Mouse (Mus musculus) CH12.LX (cell line): ENCODE measurements at regions not wholly inside any gene's neighbourhood (a gene's known extent, or its start where the extent isn't known, plus 50 kb on each side); places are given as distances from the start of the nearest gene placed in this dataset.

Source experiments
- CHD1 ChIP-seq: IDR thresholded peaks from 2 replicates; pipeline ENCODE4 v1.6.1; 2012; ENCODE audit warnings: low read depth, low read length, improper control_type of control experiment, inconsistent platforms
- CTCF ChIP-seq, 2 experiments: IDR thresholded peaks in 1 of 2; conservative IDR thresholded peaks in 1 of 2; 2 replicates each; pipeline ENCODE4 v1.5.1; 2011 to 2012; ENCODE audit warnings: low read depth in 2 of 2, low read length in 2 of 2, improper control_type of control experiment in 1 of 2, inconsistent platforms in 1 of 2, mild to moderate bottlenecking in 1 of 2, moderate library complexity in 1 of 2
- HCFC1 ChIP-seq: IDR thresholded peaks from 2 replicates; pipeline ENCODE4 v1.6.1; 2012; ENCODE audit warnings: low read depth, mild to moderate bottlenecking, inconsistent platforms, low read length, improper control_type of control experiment
- MAFK ChIP-seq: IDR thresholded peaks from 2 replicates; pipeline ENCODE4 v1.6.1; 2011; ENCODE audit warnings: low read length, improper control_type of control experiment; ENCODE audit not compliant: insufficient replicate concordance
- NRF1 ChIP-seq: IDR thresholded peaks from 2 replicates; pipeline ENCODE4 v1.6.1; 2014; ENCODE audit warnings: low read depth, mild to moderate bottlenecking, inconsistent platforms, low read length, improper control_type of control experiment, moderate library complexity
- PAX5 ChIP-seq: IDR thresholded peaks from 2 replicates; pipeline ENCODE4 v1.6.1; 2012; ENCODE audit warnings: low read length, inconsistent platforms, mixed read lengths
- POLR2A ChIP-seq: IDR thresholded peaks from 2 replicates; pipeline ENCODE4 v1.6.1; 2011; ENCODE audit warnings: low read depth, mild to moderate bottlenecking, improper control_type of control experiment, low read length
- RAD21 ChIP-seq: IDR thresholded peaks from 2 replicates; pipeline ENCODE4 v1.6.1; 2011; ENCODE audit warnings: low read depth, mild to moderate bottlenecking, low read length, improper control_type of control experiment, moderate library complexity
- TBP ChIP-seq: conservative IDR thresholded peaks from 2 replicates; pipeline ENCODE4 v1.6.1; 2011; ENCODE audit warnings: low read depth, low read length, improper control_type of control experiment
- ZC3H11A ChIP-seq: IDR thresholded peaks from 2 replicates; pipeline ENCODE4 v1.6.1; 2012; ENCODE audit warnings: low read depth, mild to moderate bottlenecking, inconsistent platforms, low read length, improper control_type of control experiment

DNA sequence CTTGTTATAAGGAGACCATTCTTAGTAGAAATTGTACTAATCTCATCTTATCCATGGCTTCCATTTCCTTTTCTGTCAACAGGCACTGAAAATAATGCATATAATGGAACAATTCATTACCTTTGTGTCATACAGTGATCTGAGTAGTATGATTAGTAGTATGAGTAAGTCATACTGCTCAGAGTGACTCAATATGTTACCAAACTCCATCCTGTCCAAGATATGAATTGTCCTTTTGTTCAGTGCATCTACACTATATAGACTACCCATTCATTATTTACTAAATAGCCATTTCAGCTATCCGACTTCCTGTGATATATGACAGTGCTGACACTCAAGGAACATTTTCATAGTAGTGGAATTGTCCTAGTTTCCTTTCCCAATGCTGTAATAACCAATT, 86.6 kb downstream of the Pxdc1 start:
- TF ChIP-seq CTCF (conservative IDR thresholded peaks at IDR 0.05 in 1 of 2, IDR thresholded peaks at IDR 0.05 in 1 of 2; ENCODE audit: low read depth in 2 of 2, low read length in 2 of 2), result no peak
- no peak for TF ChIP-seq POLR2A
- TF ChIP-seq NRF1, result no peak
- TF ChIP-seq RAD21, result no peak
- no peak for TF ChIP-seq TBP
- TF ChIP-seq HCFC1, result no peak
- no peak for TF ChIP-seq CHD1
- TF ChIP-seq MAFK, result no peak
- no peak for TF ChIP-seq PAX5
- no peak for TF ChIP-seq ZC3H11A
